In genomic region chr1:165281351-165282221, GRCm38 (mm10) we compare ENCODE assay signal across 7 mouse cellular contexts. TPM values are rescaled to one million over a fixed set of nuclear protein-coding genes. Genes with fewer than 3 reads are reported as not detected.
DNase-seq lines count a peak whose midpoint lies in the region; ATAC-seq and TF ChIP-seq lines count a peak whose summit lies in the region.

No protein-coding gene starts in this region.

- H3K27ac ChIP-seq in forebrain, postnatal 0 days (ENCODE audit: low read depth, low read length) = peak overlapping the region; percentile 83
- H3K27ac ChIP-seq in hindbrain, embryonic 10.5 days = peak overlapping the region; percentile 97
- H3K27ac ChIP-seq in limb, embryonic 10.5 days = peak overlapping the region; percentile 96
- H3K27ac ChIP-seq in midbrain, embryonic 10.5 days (replicated peaks) = peak overlapping the region; percentile 97

- peak overlapping the region; percentile 75 for H3K4me2 ChIP-seq in forebrain, postnatal 0 days (ENCODE audit: low read depth)

- H3K36me3 ChIP-seq in forebrain, postnatal 0 days (ENCODE audit: insufficient read depth) = no peaks in the 10 kb centered on the region
- no peaks in the 10 kb centered on the region for H3K36me3 ChIP-seq in hindbrain, embryonic 10.5 days
- H3K36me3 ChIP-seq in limb, embryonic 10.5 days = no peaks in the 10 kb centered on the region
- no peaks in the 10 kb centered on the region for H3K36me3 ChIP-seq in midbrain, embryonic 10.5 days
- H3K36me3 ChIP-seq in splenic B cell, adult 2 months (ENCODE audit: control insufficient read depth, insufficient read depth, low read length, poor library complexity, severe bottlenecking) = no peaks in the 10 kb centered on the region

- peak; percentile 79 for ATAC-seq in forebrain, postnatal 0 days

- H3K9me3 ChIP-seq in forebrain, postnatal 0 days (ENCODE audit: low read length) = no peaks in the 10 kb centered on the region
- H3K9me3 ChIP-seq in hindbrain, embryonic 10.5 days = no peaks in the 10 kb centered on the region
- H3K9me3 ChIP-seq in limb, embryonic 10.5 days (replicated peaks) = no peaks in the 10 kb centered on the region
- H3K9me3 ChIP-seq in midbrain, embryonic 10.5 days (replicated peaks) = no peaks in the 10 kb centered on the region

- DNase-seq in T-cell, adult 2 months (ENCODE audit: low spot score) = peak; percentile 22
- DNase-seq in cerebellum, adult 11-12 months = peak; percentile 7
- peak; percentile 78 for DNase-seq in forebrain, postnatal 0 days
- DNase-seq in hindbrain, embryonic 10.5 days (ENCODE audit: low spot score) = peak; percentile 83
- peak; percentile 87 for DNase-seq in limb, embryonic 10.5 days (ENCODE audit: low spot score)
- peak; percentile 83 for DNase-seq in midbrain, embryonic 10.5 days (ENCODE audit: low spot score)
- peak; percentile 10 for DNase-seq in splenic B cell, adult 2 months (ENCODE audit: low read depth, low spot score)

- H3K4me1 ChIP-seq in forebrain, postnatal 0 days (ENCODE audit: insufficient read depth) = peaks cover 18% of the 10 kb centered on the region
- H3K4me1 ChIP-seq in hindbrain, embryonic 10.5 days (replicated peaks) = peaks cover 48% of the 10 kb centered on the region
- peaks cover 39% of the 10 kb centered on the region for H3K4me1 ChIP-seq in limb, embryonic 10.5 days
- peaks cover 49% of the 10 kb centered on the region for H3K4me1 ChIP-seq in midbrain, embryonic 10.5 days

- under 1% methylated on average over 52 of the region's 71 CpGs for WGBS in forebrain, postnatal 0 days
- 1% methylated on average over 71 of the region's 71 CpGs for WGBS in hindbrain, embryonic 10.5 days
- WGBS in limb, embryonic 10.5 days = under 1% methylated on average over 62 of the region's 71 CpGs
- WGBS in midbrain, embryonic 10.5 days = under 1% methylated on average over 66 of the region's 71 CpGs

- H3K27me3 ChIP-seq in forebrain, postnatal 0 days (ENCODE audit: insufficient read depth, low read length) = no peaks in the 10 kb centered on the region; the same call in 1 of the 2 replicates
- H3K27me3 ChIP-seq in hindbrain, embryonic 10.5 days (ENCODE audit: insufficient read depth, poor library complexity, severe bottlenecking) = no peaks in the 10 kb centered on the region
- H3K27me3 ChIP-seq in limb, embryonic 10.5 days (ENCODE audit: low read depth, poor library complexity, severe bottlenecking) = no peaks in the 10 kb centered on the region
- no peaks in the 10 kb centered on the region for H3K27me3 ChIP-seq in midbrain, embryonic 10.5 days (ENCODE audit: low read depth, poor library complexity, severe bottlenecking)
- H3K27me3 ChIP-seq in splenic B cell, adult 2 months (ENCODE audit: control insufficient read depth, insufficient read depth, low read length, poor library complexity, severe bottlenecking) = no peaks in the 10 kb centered on the region

- no peak for TF ChIP-seq CTCF in forebrain, postnatal 0 days (IDR thresholded peaks at IDR 0.05; ENCODE audit: low read depth)

- H3K9ac ChIP-seq in forebrain, postnatal 0 days = peak overlapping the region; percentile 95

- H3K4me3 ChIP-seq in forebrain, postnatal 0 days (ENCODE audit: low read depth, low read length) = peak overlapping the region; percentile 81
- H3K4me3 ChIP-seq in hindbrain, embryonic 10.5 days = peak overlapping the region; percentile 88
- peak overlapping the region; percentile 78 for H3K4me3 ChIP-seq in limb, embryonic 10.5 days
- peak overlapping the region; percentile 84 for H3K4me3 ChIP-seq in midbrain, embryonic 10.5 days

RNA-seq across cellular contexts. Expression of gene Gpr161, which starts 14.0 kb away (rescaled TPM):
- 40.9 and 51.0 TPM in 2 replicates for total RNA-seq in forebrain, postnatal 0 days (2014; rRNA removed)
- polyA plus RNA-seq in forebrain, postnatal 0 days (2015; fragmentation: Nextera tagmentation; extraction: Ambion mirVana) = 2.5 and 2.8 TPM in 2 replicates
- 1.3 and 1.8 TPM in 2 replicates for polyA plus RNA-seq in hindbrain, embryonic 10.5 days (2016; fragmentation: Nextera tagmentation; extraction: Ambion mirVana)
- 1.5 and 1.9 TPM in 2 replicates for polyA plus RNA-seq in limb, embryonic 10.5 days (2016; fragmentation: Nextera tagmentation; extraction: Ambion mirVana)
- 1.4 and 1.6 TPM in 2 replicates for polyA plus RNA-seq in midbrain, embryonic 10.5 days (2016; fragmentation: Nextera tagmentation; extraction: Ambion mirVana)

RNA-seq across cellular contexts. Expression of gene Tiprl, which starts 44.8 kb away (rescaled TPM):
- total RNA-seq in forebrain, postnatal 0 days (2014; rRNA removed) = 52.4 and 54.8 TPM in 2 replicates
- polyA plus RNA-seq in forebrain, postnatal 0 days (2015; fragmentation: Nextera tagmentation; extraction: Ambion mirVana) = 151 and 152 TPM in 2 replicates
- 97.1 and 98.4 TPM in 2 replicates for polyA plus RNA-seq in hindbrain, embryonic 10.5 days (2016; fragmentation: Nextera tagmentation; extraction: Ambion mirVana)
- polyA plus RNA-seq in limb, embryonic 10.5 days (2016; fragmentation: Nextera tagmentation; extraction: Ambion mirVana) = 81.4 and 91.7 TPM in 2 replicates
- 91.5 and 99.2 TPM in 2 replicates for polyA plus RNA-seq in midbrain, embryonic 10.5 days (2016; fragmentation: Nextera tagmentation; extraction: Ambion mirVana)

Comparison
In these comparisons a context has a peak if more than half of its experiments do, and no peak if none do; other contexts are left out.
1. Peak in every context shown above with its lines: DNase-seq, ATAC-seq, H3K4me3 ChIP-seq and H3K27ac ChIP-seq.
2. DNase-seq: peak in every context shown above with its lines; median percentile 87 in limb, embryonic 10.5 days; 83 in hindbrain, embryonic 10.5 days; 83 in midbrain, embryonic 10.5 days; 78 in forebrain, postnatal 0 days; 22 in T-cell, adult 2 months; 10 in splenic B cell, adult 2 months; 7 in cerebellum, adult 11-12 months.